Mouse (Mus musculus): ENCODE results near the gene Pdp2. TPM values are rescaled to one million over a fixed set of nuclear protein-coding genes. Genes with fewer than 3 reads are reported as not detected.

Gene Pdp2
- total RNA-seq, 2 experiments from 2014 or later: 30.4 to 33.0 TPM

DNA sequence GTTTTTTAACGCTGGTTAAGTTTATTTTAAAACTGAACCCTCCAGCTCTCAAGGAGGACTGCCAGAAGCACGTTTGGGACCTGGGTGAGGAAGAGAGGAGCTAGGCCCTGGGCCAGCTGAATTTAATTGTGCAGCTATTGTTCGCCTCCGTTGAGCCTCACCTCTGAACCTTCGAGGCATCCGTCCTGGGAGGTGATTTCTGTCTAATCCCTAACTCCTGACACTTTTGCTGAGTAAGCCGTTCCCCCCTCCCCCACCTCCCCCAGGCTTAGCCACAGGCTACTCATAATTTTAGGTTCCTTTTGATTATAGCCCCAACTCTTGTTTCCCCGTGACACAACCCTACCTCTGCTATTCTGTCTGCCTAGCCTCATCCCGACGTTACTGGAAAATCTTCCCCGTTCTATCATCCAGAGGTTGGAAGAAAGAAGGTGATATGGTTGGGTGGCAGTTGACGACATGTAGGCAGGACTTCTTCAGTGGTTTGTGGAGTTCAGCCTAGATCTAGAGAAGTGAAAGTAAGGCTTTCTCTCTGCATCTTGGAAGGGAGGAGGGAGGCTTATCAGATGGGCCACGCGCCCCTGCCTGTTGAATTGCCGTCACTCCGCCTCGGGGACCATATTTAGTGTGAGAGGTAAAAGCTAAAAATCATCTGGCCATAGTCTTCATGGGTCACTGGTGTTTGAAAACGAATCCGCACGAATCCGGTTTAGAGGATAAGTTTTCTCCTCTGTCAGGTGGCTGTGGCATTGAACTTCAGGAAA, 4.7 kb downstream of the Pdp2 start:
- DNase-seq: peak in 1 of 2 experiments; percentile 48

DNA sequence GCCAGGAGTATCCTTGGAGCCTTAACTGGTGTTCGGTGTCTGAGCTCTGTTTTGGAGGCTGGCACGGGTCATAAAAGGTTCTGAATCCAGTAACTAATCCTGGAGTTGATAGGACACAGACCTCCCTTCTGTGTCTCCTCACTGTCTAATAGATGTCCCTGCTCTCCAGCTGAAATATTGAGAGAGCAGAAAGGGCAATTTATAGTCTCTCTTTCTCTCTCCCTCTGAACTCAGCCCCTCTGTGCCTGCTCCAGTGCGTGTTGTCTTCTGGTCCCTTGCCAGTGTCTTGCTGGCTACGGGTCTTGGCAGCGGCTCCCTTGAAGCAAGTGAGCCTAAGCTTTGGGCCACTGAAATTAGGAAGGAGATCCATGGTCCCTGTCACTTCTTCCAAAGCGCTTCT, 6.4 kb downstream of the Pdp2 start:
- DNase-seq: peak; percentile 51 to 64

DNA sequence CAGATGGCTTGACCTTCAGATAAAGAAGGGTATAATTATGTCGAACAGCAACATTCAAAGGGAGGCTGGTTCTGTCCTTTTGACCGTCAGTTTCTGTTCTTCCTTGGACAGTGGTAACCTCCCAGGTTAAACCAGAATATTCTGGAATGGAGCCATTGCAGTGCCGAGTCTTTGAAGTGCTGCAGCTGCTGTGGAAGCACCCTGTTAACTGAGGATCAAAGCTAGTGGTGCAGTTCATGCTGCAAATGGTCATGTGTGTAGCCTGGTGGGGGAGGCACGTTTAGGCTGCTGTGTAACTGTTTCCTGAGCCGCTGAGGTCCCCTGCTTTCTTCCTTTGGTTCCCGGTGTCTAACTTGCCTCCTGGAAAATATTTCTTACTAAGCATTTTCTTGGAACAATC, 7.2 kb downstream of the Pdp2 start:
- DNase-seq: peak; percentile 34 to 60

DNA sequence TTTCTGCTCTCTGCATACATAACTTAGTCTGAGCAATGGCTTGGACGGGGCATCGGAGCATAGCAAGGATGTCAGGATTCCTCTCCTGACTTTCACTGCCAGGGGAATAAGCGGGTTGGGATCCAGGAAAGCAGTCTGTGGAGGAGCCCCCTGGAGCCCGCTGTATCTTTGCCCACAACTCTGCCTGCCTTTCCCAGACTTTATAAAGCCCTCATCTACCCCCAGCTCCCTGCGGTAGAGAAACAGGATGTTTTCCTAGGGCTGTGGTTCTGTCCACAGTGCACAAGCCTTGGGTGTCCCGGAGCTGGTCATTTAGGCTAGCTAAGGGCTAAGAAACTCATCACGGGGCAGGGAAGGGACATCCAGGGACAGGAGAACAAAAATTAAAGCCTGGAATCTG, 10.1 kb downstream of the Pdp2 start:
- no peak for DNase-seq

DNA sequence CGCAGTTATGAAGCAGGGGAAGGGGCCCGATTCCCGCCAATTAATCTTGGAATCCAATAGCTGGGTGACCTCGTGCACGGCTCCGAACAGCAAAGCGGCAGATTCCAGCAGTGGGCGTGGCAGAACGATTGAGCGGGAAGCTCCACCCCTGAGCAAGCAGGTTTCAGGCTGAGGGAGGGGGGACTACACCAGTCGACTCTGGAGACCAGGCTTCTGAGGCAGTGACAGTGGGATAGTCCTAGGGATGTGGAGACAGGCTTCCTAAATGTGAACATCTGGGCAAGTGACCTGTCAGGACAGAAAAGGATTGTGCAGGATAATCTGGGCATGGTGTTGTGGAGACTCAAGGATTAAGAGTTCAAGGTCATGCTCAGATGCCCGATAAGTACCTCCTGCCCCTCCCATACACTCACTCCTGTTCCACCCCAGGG, 10.7 kb downstream of the Pdp2 start:
- peak in 1 of 2 experiments; percentile 39 for DNase-seq

DNA sequence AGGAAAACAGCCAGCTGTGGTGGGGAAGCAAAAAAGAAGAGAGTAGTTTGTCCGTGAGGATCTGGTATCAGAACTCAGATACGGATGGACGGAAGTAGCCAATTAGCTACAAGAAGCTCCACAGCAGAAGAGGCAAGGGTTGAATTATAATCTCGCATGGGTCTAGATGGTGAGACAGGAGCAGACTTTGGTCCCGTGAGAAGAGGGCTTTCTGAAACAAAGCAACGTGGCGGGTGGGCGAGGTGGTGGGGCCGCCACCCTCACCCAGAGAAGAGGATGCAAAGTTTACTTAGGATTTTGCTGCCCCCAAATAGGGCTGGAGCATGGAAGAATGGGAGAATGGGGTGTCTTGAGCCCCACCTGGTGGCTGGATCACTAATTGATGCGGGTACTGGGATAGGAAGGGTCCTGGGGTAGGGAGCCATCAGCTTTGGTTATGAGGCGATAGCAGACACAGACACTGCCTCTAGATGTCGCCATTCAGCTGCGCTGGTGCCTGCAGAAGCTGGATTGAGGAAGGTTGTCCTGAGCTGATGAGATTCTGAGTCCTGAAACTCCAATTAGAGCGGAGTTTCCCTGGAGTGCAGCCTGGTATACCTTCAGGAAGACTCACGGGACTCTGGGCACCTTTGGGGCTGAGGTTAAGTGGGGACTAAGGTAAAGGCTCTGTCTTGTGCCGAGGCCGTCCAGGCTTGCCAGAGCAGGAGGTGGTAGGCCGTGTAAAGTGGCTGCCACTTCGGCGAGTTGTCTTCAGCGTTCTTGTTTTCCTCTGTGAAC, 11.4 kb downstream of the Pdp2 start:
- peak; percentile 85 to 90 for DNase-seq

DNA sequence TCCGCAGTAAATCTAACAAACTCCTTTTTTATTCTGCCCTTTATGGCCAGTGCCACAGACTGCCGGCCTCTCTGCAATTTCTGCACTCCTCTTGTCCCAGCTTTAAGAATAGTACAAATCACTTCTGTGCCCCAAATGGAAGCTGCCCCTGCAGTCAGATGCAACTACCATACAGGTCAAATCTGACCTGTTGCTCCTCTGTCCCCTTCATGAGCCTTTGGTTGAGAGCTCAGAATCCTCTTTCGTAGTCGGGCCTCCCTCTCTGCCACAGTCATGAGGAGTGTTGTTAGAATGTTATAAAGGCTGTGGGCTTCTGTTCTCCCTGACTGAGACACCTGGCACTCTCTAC, 12.0 kb downstream of the Pdp2 start:
- DNase-seq: no peak

DNA sequence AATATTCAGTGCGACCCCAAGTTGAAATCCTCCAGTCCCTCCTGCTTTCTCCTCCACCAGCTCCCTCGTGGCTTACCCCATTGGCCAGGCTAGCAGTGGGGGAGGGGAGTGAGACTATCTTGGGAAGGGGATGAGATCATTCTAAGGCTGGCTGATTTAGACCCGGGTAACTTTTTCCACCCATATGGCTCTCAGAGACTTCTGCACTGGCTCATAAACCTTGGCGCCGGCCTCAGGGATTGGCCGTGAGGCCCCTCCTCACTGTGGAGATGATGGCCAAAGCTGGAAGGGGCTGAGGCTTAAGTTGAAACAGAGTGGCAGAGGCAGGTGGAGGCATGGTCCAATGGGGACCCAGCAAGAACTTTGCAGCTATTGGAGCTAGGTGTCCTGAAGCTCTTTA, 15.1 kb downstream of the Pdp2 start:
- DNase-seq: no peak

DNA sequence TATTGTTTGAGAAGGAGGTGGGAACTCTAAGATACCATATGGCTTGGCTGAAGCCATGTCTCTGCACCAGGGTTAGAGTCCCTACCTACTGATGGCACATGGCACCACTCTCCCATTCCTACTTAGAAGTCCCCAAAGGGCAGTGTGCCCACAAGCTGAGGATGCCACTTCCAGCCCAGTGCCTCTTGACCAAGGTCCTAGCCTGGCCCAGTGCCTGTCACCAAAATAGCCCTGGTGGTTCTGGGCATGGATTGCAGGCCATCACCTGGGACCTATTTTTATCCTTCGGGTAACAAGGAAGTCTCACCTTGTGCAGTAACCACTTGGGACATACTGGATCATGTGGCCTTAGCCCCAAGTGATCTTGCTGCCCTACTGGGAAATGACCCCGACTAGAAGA, 16.7 kb downstream of the Pdp2 start:
- DNase-seq: no peak

DNA sequence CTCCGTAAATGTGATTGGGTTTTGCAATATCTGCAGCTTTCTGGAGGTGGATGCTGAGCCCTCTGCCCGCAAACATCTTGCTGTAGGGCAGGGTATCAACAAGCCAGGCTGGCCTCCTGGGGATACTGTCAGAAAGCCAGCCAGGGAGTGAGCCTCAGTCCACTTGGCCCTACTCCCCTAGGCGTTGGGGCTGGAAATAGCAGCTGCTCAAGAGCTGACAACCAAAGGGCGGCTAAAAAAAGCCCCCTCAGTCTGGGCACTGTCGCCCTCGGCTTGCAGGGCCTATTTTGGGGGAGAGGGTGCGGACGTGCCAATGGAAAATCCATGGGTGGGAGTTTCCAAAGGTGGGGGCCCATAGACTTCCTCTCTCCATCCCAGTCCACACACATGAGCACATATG, 18.0 kb downstream of the Pdp2 start:
- no peak for DNase-seq

DNA sequence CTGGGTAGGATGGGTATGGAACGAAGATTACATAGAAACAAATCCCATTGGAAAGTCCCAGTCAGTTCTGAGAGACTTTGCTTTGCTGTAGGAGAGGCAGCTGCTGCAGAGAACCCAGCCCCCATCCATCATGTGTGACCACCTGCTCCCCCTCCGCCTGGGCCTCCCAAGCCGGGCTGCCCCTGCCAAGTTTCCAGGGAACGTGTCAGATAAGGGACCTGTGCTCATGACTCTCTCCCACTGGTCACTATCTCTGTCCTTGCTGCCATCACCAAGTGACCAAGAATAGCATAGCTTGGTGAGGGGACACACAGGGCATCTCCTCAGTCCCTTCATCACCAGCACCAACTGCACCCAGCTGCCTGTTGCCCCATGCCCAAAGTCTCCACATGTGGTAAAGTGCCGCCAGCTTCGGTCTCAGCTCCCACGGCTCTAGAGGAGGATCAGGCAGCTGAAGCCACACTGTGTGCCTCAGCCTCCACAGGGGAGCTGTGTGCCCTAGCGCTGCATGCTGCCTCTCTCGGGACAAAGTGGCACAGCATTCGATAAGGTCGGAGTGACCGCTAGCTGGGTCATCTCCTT, 19.0 kb downstream of the Pdp2 start:
- no peak for DNase-seq

DNA sequence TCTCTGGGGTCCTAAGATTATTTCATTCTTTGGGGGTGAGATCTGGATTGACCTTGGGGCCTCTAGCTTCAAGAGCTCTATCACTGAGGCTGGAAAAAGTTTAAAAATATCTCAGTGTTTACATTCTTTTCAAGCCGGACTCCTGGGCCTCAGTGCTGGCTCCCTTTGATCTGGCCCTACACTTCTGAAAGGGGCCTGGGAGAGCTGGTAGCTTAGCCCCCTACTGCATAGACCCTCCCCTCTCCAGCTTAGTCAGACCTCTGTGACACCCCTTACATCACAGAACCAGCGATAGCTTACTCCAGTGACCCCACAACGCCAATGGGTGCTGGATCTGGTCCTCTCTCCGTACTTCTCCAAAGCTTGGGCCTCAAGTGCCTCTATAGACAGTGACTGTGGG, 20.4 kb downstream of the Pdp2 start:
- DNase-seq: no peak

DNA sequence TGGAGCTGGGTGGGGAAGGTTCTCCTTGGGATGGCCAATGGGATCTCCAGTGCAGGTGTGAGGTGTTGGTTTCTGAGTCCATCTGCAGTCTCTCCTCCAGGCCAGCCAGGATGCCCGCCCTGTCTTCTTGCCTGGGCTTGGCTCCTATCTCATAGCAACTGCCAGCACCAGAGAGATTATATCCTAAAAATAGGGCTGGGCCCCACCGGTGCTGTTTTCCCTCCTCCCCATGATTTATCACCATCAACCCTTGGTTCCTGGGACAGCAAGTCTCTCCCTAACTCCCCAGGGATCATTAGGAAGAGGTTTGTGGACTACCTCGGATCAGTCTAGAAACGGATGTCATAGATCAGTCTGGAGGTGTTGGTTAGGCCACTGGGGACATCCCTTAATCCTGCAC, 21.9 kb downstream of the Pdp2 start:
- no peak for DNase-seq

DNA sequence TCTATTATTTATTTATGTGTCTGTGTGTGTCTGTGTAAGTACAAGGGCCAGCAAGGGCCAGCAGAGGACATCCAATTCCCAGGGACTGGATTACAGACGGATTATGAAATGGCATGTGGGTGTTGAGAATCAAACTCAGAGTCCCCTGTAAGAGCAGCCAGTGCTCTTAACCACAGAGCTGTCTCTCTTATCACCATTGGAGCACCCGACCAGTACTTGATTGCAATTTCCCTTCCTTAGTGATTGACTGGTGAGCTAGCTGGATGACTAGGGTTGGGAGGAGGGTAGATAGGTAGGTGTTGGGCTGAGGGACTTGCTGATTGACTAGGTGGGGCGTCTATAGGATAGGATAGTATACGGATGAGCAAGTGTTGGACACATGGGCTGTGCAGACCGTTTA, 29.5 kb downstream of the Pdp2 start:
- no peak for DNase-seq

DNA sequence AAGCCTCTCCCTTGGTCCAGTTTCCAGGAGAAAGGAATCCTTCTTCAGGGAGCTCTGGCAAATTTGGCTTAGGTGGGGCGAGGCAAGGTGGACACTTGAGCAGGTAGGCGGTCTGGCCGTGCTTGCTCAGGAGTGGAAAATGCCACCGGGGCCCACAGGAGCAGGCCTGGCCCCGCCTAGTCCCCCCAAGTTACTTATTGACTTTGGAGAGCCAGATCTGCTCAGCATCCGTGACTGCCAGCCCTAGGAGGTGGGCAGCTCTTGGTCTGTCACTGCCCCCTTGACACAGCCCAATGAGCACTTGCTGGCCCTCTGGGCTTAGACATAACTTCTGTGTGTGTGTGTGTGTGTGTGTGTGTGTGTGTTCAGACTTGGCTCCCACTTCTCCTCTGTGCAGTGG, 32.9 kb downstream of the Pdp2 start, which contains the start of gene Cdh16:
Gene Cdh16 (minus strand): TSS at position 236 of the 400 bp plus-strand sequence.
- DNase-seq: no peak

DNA sequence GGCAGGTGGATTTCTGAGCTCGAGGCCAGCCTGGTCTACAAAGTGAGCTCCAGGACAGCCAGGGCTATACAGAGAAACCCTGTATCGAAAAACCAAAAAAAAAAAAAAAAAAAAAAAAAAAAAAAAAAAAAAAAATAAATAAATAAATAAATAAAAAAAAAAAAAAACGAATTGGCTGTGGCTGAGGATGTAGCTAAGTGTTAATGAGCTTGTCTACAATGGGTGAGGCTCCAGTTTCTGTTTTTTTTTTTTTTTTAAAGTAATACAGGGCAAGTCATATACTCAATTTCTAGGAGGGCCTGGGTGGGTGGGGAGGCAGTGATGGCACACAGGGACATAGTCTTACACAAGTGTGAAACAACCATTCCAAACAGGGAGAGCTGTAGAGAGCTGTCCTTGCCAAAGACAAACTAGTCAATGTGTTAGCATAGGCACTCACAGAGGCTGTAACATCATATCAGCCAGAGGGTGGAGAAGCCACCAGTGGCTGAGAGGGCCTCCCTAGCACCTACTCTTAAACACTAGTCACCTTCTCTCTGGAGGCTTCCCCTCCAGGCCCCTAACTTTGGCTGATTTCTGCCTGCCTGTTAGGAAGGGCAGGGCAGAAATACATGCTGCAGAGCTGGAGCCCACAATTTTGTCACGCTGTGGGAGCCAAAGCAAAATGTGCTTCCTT, 36.0 kb downstream of the Pdp2 start:
- no peak for DNase-seq

DNA sequence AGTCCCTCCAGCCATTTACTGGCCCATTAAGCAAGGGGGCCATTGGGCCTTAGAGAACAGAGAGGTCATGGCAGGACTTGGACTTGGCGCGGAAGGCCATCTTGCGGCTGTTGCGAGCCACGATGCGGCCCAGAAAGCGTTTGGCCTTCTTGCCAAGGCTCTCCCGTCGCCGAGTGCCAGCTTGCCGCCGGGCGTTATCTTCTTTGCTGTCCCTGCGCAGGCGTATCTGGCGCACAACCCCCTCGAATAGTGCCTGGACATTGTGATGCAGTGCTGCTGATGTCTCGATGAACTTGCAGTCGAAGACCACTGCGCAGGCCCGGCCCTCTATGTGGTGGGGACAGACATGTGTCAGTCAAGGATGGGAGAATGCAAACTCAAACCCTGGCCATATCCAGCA, 37.2 kb downstream of the Pdp2 start:
- DNase-seq: no peak

DNA sequence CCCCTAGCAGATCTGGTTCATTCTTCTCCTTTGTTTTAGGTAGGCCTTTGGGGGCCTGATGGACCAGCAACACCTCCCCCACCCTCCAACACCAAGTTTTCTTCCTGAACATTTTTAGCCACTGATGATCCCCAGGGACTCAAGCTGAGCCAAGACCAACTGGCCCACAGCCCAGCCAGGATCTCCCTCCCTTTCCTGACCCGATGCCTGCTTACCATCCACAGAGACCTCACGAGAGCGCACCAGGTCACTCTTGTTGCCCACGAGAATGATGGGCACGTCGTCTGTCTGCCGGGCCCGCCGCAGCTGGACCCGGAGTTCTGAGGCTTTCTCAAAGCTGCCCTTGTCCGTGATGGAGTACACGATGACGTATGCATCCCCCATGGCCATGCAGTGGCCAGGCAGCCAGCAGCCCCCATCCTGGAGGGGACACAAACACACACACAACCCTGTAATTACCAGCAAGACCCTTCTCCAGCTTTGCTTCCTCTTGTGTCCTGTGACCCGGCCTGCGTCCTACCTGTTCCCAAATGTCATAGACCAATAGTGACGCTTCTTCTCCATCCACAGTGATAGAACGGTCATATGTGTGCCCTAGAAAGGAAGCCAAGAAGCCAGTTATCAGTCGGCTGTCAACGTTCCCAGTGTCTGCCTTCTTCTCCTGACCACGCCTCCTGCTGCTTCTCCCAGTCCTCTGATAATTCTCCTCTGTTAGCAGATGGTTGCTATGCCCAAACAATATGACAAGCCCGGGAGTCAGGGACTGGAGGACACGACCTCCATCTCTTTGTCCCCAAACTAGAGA, 38.3 kb downstream of the Pdp2 start:
- peak; percentile 55 to 70 for DNase-seq

DNA sequence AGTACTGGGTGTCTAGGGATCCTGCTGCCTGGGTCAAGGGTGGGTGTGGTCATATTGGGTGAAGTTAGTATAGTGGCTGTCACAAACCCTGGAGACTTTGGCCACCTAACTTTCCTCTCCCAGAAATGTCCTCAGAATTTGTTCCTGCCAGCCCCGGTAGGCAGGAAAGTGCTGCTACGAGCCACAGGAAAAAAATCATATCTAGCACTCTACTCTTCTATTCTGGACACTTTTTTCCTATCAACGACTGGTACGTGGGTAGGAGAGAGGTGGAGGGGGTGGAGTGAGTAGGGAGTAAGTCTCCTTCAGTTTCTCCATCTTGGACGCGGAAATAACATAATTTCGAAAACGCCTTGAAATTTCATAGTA, 38.8 kb downstream of the Pdp2 start:
- no peak for DNase-seq

DNA sequence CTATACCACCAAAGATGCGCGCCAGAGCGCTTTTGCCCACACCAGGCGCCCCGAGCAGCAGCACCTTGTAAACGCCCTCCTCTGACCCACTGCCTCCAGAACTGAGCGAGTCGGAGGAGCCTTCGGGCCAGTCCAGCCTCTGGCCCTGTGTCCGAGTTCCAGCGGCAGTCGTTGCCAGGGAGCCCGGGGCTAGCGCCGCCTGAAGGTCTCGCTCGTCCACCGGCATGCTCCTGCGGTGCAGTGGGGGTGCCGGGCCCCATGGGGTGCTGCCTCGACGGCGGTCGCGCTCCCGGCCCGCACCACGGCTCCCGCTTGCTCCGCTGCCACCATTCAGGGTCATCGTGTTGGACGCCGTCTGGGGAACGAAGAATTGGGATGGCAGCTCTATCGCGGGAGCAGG, 39.3 kb downstream of the Pdp2 start:
- DNase-seq: peak; percentile 36 to 49

DNA sequence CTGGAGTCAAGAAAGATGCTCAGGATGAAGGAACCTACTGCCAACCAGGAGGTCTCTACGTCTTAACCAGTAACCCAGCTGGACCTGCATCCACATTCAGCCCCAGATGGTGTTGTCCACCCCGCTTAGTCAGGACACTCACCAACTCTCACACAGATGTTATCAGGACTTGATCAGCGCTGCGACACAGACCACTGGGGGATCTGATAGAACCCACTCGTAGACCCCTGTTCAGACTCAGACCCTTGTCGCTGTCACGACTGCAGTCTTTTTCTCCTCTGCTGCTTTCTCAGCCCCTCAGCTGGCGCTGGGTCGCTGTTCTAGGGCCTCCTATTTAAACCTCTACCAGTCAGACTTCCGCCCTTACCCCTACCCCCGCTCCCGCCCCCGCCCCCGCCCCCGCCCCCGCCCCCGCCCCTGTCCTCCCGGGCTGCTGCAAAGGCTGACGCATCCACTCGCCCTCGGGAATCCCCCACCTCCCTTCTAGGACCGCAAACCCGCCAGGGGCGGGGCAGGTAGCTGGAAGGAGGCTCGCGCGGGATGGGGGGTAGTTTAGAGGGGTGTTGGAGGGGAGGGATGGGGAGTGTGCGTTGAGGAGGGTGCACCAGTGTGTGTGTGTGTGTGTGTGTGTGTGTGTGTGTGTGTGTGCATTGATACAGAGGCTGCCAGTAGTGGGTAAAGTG, 39.9 kb downstream of the Pdp2 start, which contains the start of gene Rrad:
Gene Rrad (minus strand): TSS at position 347 of the 683 bp plus-strand sequence.
- DNase-seq: peak; percentile 66 to 82
